Mouse (Mus musculus): Measurements from ENCODE around the gene Card10.
A peak's percentile ranks its signal among the peaks of the same experiment; 100 is the strongest.
"Not testable (repeated sequence)": the region's sequence is repeated elsewhere in the genome, so short reads cannot be mapped to it uniquely, and the experiment has no call there.

Card10 gene

DNA sequence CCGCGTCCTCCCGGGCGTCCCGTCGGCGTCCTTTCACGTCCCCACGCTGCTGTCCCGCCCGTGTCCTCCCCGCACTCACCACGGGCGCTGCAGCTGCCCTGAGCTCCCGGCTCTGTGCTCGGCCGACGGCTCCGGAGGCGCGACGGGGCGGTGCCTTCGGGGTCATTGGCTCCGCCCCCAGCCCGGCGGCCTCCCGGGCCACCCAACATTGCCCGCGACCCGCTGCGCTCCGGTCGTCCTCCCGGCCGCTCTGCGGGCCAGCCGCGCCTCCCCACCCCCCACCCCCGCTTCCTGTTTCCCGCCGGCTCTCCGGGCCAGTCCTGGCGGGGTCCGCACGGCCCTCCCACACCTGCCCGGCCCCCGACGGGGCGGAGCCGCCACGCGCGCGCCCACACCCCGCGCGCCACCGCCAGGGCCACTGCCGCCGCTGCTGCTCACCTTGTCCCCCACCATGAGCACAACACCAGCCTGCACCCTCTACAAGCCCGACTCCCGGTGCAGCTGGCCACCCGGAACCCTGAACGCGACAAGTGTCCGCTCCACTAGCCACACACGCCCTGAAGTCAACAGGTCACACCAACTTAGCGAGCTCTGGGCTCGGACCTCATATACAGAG, at the start of gene Card10:
Gene Card10, minus strand, starts transcription at position 267 of the 616 bp plus-strand sequence.
- no peak for DNase-seq (ENCODE audit: low read depth, low spot score)

GRCm38 (mm10) chr15:78851505-78852153, 48.8 kb upstream of the Card10 start:
- peak; percentile 90 for DNase-seq (ENCODE audit: low read depth, low spot score)

DNA sequence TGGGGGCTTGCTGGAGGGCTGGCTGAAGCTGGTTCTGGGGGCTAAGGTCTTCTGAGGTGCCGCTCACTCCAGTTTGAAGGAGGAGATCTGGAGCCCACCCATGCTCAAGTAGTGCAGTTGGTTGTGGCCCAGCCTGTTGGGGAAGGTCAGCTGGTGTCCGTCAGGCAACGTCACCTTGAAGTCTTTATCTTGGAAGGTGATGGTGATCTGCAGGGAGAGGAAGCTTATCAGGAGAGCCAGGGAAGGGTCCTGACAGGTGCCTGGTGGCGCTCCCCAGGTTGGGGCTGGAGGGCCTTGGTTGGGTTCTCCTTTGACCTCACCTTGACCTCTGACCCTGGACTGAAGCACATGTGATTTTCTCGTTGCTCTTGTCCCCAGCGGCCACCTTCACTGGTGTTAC, 48.1 kb upstream of the Card10 start:
- DNase-seq (ENCODE audit: low read depth, low spot score): no peak

- no peak for DNase-seq (ENCODE audit: low read depth, low spot score)
Measured at GRCm38 (mm10) chr15:78850059-78850824, 47.4 kb upstream of the Card10 start.

DNA sequence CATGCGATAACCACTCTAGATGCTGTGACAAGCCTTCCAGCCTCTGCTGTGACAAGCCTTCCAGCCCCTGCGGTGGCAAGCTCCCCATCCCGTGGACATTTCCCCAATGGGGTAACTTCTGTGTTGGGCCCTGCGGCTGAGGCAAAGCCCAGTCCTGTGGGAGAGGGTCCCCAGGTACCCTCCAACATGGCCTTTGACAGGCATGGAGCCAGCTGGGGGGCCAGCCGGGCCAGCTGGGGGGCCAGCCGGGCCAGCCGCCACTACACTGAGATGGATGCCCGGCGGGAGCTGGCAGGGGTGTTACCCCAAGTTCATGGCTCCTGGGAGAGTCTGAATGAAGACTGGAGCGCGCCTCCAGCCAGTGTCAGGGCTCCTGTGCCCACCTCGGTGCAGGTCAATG, 46.6 kb upstream of the Card10 start:
- no peak for DNase-seq (ENCODE audit: low read depth, low spot score)

GRCm38 (mm10) chr15:78848467-78848866, 45.6 kb upstream of the Card10 start:
- peak; percentile 77 for DNase-seq (ENCODE audit: low read depth, low spot score)

DNA sequence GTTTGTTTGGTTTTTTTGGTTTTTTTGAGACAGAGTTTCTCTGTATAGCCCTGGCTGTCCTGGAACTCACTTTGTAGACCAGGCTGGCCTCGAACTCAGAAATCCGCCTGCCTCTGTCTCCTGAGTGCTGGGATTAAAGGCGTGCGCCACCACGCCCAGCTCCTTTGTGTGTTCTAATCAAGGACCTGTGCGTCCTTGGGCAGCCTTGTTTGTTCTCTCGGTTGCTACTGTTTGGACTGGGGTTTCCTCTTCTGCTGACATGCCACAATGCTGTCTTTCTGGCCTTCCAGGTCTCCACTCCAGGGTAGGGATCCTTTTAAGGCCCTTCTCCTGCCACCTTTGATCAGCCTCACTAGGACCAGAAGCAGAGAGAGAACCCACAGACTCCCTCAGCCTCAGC, 44.0 kb upstream of the Card10 start:
- not testable (repeated sequence) for DNase-seq (ENCODE audit: low read depth, low spot score)

DNA sequence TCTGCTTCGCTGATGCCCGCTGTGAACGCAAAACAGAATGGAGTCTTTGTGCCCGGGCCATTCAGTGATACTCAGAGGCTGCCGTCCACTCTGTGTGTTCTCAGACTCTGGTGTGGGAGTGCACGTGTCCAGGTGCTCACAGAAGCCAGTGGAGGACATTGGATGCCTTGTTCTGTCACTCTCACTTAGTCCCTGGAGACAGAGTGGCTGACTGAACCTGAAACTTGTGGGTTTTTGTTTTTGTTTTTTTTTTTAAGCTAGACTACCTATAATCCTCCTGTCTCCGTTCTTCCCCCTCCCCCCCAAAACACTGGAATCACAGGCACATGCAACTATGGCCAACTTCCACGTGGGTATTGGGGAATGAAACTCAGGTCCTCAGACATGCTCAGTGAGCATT, 43.5 kb upstream of the Card10 start:
- no peak for DNase-seq (ENCODE audit: low read depth, low spot score)

- DNase-seq (ENCODE audit: low read depth, low spot score): no peak
Measured at GRCm38 (mm10) chr15:78845867-78846266, 43.0 kb upstream of the Card10 start.

GRCm38 (mm10) chr15:78845321-78845720, 42.5 kb upstream of the Card10 start:
- no peak for DNase-seq (ENCODE audit: low read depth, low spot score)

DNA sequence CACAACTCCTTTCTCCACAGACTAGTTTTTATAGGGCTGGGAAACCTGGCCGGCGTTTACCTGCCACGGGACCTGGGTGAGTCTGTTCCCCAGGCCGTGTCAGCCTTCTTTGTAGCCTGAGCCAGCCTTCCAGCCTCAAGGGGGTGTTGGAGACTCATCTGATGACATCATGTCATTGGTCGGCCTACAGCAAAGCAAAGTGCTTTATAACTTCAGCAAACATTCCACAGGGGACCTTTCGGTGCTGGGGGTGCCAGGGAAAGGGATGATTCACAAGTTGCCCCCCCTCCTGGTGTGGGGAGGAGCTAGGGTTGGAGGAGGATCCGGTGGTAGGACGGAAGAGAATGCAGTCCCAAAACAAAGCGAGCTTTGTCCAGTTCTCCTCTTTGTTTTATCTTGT, 41.9 kb upstream of the Card10 start:
- no peak for DNase-seq (ENCODE audit: low read depth, low spot score)

- no peak for DNase-seq (ENCODE audit: low read depth, low spot score)
Measured at GRCm38 (mm10) chr15:78843581-78844469, 41.0 kb upstream of the Card10 start.

GRCm38 (mm10) chr15:78842371-78843163, 39.7 kb upstream of the Card10 start, which contains the start of gene Cdc42ep1:
Gene Cdc42ep1 (plus strand): TSS chr15:78842624.
- DNase-seq (ENCODE audit: low read depth, low spot score): no peak

DNA sequence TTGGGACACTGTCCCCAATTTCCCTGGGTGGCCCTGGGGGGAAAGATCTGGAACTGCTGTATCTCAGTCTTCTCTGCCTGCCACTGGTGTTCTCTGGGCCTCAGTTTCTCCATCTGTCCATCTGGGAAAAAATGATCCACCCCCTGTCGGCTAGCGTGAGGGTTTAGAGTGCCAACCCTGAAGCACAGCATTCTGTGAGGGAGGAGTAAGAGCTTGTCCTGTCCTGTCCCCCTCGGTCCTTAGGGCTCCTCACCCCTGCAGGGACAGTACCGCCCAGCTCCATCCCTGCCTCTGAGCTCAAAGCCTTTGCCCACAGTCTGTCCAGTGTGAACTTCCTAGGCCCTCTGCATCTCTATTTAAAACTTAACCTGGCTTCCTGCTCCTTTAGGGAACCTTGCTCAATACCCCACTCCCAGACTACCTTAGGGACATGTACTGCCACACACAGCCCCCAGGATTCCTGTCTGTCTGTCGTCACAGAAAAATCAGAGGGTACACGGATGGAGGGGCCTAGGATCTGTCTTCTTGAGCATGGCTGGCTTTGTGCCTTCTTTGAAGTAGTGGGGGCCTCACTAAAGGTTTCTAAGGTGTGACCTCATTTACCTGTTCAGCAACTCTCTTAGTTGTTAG, 38.4 kb upstream of the Card10 start:
- DNase-seq (ENCODE audit: low read depth, low spot score): no peak

DNA sequence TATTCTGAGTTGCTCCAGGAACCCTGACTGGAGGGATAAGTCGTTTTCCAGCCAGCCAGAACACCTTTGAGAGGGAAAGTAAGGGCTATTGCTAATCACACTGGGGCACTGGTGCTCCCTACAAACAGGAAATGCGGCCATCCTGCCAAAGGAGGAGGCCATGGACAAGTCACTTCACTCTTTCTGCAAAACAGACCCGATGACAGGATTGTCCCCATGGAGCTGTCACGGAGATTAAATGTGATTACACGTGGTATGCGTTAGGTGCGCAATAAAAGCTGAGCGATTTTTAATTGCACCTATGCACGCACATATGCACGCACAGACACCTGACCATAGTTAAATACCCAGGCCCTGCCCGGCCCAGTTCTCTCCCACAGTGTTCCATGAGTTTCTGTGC, 37.9 kb upstream of the Card10 start:
- DNase-seq (ENCODE audit: low read depth, low spot score): no peak

- DNase-seq (ENCODE audit: low read depth, low spot score): no peak
Measured at GRCm38 (mm10) chr15:78840241-78840640, 37.4 kb upstream of the Card10 start.

- peak; percentile 77 for DNase-seq (ENCODE audit: low read depth, low spot score)
Measured at GRCm38 (mm10) chr15:78839744-78840143, 36.9 kb upstream of the Card10 start.

DNA sequence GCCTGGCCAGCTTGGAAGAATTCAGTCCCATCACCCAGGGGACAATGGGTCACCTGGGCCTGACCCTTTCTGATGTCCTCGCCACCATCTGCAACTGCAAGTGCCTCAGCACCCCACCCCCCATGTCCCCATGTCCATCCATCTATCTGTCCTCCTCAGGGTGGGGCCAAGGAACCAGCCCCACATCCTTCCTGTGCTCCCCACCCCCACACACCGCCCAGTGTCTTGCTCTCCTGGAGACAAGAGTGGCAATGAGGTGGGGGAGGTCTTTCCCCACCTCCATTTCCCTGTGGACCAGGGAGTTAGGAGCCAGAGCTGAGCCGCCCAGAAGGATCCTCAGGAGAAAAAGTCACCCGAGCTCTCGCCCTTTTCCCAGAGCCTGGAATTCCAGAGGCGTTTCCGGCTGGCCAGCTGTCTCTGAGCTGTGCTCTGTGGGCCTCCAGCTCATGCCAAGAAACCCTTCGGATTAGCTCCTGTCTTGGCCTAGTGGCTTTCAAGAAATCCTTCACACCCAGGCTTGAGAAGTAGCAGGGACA, 33.3 kb upstream of the Card10 start:
- DNase-seq (ENCODE audit: low read depth, low spot score): no peak

GRCm38 (mm10) chr15:78835200-78836085, 32.6 kb upstream of the Card10 start:
- DNase-seq (ENCODE audit: low read depth, low spot score): no peak

Measured in forelimb bud, embryonic 11.5 days (tissue).